Mouse (Mus musculus): ENCODE data around the gene Galr3. TPM values are rescaled to one million over a fixed set of nuclear protein-coding genes. Genes with fewer than 3 reads are reported as not detected.
"Not testable (repeated sequence)": the region's sequence is repeated elsewhere in the genome, so short reads cannot be mapped to it uniquely, and the experiment has no call there.

The Galr3 gene
- total RNA-seq, 2 experiments from 2014 or later = not detected

DNA sequence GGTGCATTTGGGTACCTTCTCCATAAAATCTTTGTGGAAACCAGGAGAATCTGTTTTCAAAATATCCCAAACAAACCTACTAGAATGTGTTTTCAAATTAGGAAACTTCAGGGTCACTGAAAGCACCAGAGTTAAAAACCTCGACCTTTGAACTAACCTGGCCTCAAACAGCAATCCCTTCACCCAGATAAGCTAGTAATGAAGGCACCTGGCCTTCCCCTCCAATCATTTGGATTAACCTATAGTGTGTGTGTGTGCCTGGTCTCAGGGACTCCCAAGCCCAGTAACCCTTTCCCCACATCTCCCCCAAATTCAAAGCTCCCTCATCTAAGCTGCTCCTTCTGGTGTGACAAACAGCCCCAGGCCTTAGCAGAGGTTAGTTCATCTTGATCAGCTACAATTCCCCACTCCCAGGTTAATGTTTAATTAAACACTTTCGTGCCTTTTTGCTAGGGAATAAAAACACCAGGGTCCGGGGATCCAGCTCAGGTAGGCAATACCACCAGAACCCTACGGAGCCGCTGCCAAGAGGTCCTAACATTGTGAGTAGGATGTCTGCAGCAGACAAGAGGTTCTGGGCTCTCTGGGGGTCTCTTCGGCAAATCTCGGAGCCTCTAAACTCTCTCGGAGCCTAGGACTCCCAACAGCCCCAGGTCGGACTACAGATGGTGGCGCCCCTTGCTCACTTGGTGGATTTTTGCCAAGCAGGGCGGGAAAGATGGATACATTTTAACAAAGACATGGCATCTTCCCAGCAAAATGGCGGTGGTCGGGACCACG is 15.0 kb upstream of the Galr3 start:
- no peak for ATAC-seq (ENCODE audit: poor library complexity, severe bottlenecking)

GRCm38 (mm10) chr15:79027291-79028205 is 14.1 kb upstream of the Galr3 start:
- no peak for ATAC-seq (ENCODE audit: poor library complexity, severe bottlenecking)

GRCm38 (mm10) chr15:79028237-79028738 is 13.4 kb upstream of the Galr3 start, which contains the start of gene H1f0:
TSS of gene H1f0 (plus strand) at chr15:79028450.
- ATAC-seq (ENCODE audit: poor library complexity, severe bottlenecking) = peak; percentile 59

DNA sequence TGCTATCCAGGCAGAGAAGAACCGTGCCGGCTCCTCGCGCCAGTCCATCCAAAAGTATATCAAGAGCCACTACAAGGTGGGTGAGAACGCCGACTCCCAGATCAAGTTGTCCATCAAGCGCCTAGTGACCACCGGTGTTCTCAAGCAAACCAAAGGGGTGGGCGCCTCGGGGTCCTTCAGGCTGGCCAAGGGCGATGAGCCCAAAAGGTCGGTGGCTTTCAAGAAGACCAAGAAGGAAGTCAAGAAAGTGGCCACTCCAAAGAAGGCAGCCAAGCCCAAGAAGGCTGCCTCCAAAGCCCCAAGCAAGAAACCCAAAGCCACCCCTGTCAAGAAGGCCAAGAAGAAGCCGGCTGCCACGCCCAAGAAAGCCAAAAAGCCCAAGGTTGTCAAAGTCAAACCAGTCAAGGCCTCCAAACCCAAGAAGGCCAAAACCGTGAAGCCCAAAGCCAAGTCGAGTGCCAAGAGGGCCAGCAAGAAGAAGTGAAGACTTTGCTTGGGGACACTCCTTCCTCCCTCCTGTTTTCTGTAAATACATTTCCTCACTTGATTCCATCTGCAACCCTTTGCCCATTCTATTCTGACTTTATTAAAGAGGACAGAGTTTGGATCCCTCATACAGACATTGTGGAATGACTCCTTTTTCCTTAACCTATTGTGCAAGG is 12.7 kb upstream of the Galr3 start:
- ATAC-seq (ENCODE audit: poor library complexity, severe bottlenecking) = no peak

DNA sequence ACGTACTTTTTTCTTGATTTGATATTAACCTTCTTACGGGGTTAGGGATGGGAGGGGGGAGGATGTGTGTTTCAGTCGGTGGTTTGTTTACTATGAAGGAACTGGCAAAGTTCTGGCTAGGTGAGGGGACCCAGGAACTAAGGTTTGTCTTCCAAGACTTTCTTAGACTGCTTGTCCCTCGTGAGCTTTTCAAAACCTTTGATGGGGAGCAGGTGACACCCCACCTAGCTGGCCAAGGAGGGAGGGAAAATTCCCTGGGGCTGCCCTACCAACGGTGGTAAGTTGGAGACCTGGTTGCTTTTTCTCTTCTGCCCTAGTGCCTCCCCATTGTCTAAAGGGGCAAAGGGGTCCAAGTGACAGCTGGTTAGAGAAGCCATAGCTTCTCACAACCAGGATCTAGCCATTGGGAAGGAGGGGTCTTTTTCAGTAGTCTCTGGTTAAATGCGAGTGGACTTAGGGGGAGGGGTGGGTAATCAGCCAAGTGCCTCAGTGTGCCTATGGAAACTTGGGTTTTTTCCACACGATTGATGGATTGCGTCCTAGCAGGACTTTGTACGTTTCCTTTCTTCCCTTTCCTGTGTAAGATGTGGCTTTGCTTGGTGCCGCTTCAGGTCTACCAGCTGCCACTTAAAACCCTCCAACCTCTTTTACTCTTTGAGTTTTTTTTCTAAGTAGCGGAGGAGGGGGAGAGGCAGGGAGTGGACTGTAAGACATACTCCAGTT is 12.0 kb upstream of the Galr3 start:
- ATAC-seq (ENCODE audit: poor library complexity, severe bottlenecking) = no peak

GRCm38 (mm10) chr15:79030551-79031435 is 10.9 kb upstream of the Galr3 start:
- ATAC-seq (ENCODE audit: poor library complexity, severe bottlenecking) = peak; percentile 85

GRCm38 (mm10) chr15:79031908-79032307 is 9.8 kb upstream of the Galr3 start:
- ATAC-seq (ENCODE audit: poor library complexity, severe bottlenecking) = not testable (repeated sequence)

DNA sequence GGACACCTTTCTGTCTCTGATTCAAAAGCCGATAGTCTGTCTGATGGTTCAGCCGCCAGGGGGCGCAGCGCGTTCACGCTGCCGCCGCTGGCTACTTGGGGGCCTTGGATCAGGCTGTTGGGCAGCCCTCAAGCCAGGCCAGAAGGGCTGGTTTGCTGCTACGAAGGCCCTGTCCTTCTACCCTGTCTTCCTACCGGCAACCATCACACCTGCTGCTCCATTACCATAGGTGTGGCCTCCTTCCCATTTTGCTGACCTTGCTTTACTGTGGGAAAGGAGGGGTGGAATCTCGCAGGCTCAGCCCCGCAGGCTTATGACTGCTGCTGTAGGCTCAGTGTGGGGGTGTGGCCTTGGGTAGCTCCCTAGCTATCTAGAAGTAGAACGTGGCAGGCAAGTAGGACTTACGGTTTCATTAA is 3.8 kb upstream of the Galr3 start:
- ATAC-seq (ENCODE audit: poor library complexity, severe bottlenecking) = peak; percentile 58

DNA sequence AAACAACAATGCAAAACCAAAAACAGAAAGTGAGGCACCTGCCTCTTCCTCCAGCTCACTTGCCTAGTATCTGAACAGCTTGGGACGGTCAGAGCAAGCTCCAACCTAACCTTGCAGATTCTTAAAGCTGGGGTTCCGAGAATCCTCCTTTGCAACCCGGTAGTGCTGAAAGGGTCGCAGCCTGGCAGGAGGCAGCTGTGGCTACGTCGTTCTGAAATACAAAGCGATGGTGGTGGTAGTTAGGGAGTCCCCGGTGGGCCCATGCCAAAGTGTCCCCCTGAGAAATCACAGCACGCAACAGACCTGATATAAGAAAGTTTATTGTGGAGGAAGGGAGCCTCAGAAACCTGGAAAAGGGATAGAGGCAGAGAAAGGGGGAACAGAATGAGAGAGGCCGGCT is 3.4 kb upstream of the Galr3 start:
- ATAC-seq (ENCODE audit: poor library complexity, severe bottlenecking) = no peak

GRCm38 (mm10) chr15:79038853-79039252 is 2.8 kb upstream of the Galr3 start:
- peak; percentile 97 for ATAC-seq (ENCODE audit: poor library complexity, severe bottlenecking)

GRCm38 (mm10) chr15:79040501-79041416 is 926 bp upstream of the Galr3 start:
- no peak for ATAC-seq (ENCODE audit: poor library complexity, severe bottlenecking)

- ATAC-seq (ENCODE audit: poor library complexity, severe bottlenecking) = no peak
These were observed 1.2 kb downstream of the Galr3 start for GRCm38 (mm10) chr15:79042721-79043491.

- no peak for ATAC-seq (ENCODE audit: poor library complexity, severe bottlenecking)
These were observed 3.2 kb downstream of the Galr3 start for GRCm38 (mm10) chr15:79044837-79045236.

DNA sequence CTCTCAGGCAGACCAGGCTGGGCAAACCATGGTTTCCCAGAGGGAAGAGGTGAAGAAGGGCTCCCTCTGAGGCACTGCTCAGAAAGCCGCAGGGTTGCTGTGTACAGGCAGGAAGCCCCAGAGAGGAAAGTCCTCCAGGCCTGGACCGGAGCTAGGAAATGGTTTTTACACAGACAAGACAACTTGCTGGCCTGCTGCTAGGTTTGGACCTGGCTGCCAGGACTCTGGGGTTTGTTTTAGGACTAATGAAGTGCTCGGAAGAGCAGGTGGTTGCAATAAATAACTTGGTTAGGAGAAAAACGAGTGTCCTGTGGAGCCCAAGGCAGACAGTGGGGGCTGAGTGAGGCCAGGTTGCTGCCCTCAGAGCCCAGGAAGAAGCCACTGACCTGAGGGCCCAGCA is 6.5 kb downstream of the Galr3 start:
- no peak for ATAC-seq (ENCODE audit: poor library complexity, severe bottlenecking)

DNA sequence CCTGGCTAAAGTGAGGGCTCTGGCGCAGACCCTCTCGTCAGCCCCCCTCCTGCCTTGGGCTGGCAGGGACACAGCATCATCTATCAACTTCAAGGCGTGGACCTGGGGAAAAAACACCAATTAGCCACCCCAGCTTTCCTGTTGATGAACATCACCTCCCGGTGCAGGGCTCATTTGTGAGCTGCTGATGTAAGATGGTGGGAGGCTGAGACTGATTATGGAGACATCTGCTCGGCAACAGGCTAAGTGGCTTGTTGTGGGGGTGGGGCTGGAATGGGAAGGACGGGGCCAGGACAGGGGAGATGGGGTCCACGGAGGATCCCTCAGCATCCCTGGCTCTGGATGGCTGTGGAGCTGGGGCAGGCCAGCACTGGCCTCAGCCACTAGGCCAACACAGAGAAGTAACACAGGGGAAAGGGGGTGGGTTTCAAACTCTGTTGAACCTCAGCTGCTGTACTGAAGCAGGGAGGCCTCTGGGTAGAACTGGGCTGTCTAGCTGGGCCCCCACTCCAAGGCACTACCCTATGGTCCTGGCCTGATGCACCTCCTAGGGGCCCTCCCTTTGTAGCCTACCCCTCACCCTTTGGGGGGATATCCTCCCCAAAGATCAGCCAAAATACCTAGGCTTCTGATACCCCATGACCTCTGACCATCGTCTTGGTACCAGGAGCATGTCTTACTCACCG is 8.6 kb downstream of the Galr3 start:
- no peak for ATAC-seq (ENCODE audit: poor library complexity, severe bottlenecking)

- ATAC-seq (ENCODE audit: poor library complexity, severe bottlenecking) = no peak
These were observed 9.3 kb downstream of the Galr3 start for GRCm38 (mm10) chr15:79050964-79051363.

Data from megakaryocyte, adult 5-6 weeks (primary cell).